Mouse (Mus musculus): ENCODE results near the gene Pde1c.

DNA sequence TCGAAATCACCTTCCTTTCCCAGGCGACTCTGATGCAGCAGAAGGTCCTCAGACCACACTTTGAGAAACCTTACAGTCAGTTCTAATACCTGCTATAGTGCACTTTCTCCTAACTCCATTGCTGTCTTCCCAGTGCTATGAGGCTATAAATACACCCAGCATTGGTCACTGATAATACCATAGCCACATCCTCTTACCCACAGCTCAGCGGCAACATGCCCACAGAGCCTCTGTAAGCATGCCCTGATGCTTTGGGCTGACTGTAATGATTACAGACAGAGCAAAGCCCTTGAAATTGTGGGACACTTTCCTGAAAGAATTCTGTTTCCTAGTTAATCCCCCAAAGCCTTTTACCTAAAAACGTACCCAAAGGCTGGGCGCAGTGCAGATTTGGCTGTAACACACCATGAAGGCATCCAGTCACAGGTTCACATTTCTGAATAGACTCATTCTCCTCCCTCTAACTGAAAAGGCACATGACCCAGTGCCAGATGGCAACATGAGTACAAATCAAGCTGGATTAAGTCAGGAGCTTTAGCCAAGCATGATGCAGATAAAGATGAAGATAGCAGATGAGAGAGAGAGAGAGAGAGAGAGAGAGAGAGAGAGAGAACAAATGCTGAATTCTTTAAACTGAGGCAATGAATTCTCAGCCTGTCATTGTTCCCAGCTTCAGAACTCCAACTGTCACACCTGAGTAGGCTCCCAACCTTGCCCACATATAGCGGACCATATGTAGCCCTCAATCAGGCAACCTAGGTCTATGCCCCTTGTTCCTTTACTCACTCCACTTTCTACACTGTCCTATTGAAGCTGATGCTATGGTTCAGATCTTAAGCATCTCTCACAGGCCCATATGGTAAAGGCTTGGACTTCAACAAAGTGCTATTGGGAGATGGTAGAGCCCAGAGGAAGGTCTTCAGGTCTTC lies 44.7 kb downstream of the Pde1c start:
- TF ChIP-seq CTCF (IDR thresholded peaks at IDR 0.05; ENCODE audit: insufficient read depth, low read depth, low read length) (no peak), POLR2A (IDR thresholded peaks at IDR 0.05; ENCODE audit: insufficient read depth, low read depth, low read length) (no peak)
